Mouse (Mus musculus) spleen, postnatal 4 days (tissue): ENCODE measurements at regions not wholly inside any gene's neighbourhood (a gene's known extent, or its start where the extent isn't known, plus 50 kb on each side); places are given as distances from the start of the nearest gene placed in this dataset.

Experiments used
- DNase-seq, 2 experiments: peaks; one replicate each; pipeline ENCODE4 v3.0.0; 2022; ENCODE audit warnings: low spot score in 2 of 2

DNA sequence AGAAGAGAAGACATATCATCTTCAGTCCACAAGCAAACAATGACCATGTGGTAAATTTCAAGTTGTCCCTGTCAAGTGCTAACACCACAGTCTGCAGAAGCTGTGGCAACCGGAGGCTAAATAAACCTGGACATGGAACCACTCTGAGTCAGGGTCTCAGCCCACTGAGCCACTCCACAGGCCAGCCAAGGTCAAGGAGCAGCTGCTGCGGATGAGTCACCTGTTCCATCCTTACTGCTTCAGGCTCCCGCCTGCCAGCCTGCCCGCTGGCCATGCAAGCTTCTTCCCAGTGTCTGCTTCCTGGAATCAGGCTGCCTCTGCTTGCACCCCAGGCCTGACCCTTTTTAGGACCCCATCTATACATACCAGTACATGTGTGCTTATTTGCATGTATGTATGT, 319.8 kb downstream of the 1700129C05Rik start:
- DNase-seq, result no peak

- DNase-seq, result no peak
These were observed 324.7 kb downstream of the 1700129C05Rik start for GRCm38 (mm10) chr14:58817961-58818504.

DNA sequence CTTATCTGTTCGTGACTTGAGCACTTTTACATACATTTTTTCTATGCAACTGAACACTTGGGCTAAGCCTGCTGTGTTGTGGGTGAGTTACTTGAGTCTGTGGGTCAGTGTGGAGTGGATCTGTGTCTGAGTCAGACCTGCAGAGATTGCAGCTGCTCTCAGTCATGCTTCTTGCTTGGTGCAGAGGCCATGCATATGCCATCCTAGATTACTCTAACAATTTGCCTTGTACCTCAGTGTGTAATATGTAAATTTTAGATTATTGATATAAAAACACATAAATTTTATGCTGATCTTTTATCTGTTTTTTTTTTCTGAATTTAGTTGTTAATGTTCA, 326.2 kb downstream of the 1700129C05Rik start:
- DNase-seq, result no peak

DNA sequence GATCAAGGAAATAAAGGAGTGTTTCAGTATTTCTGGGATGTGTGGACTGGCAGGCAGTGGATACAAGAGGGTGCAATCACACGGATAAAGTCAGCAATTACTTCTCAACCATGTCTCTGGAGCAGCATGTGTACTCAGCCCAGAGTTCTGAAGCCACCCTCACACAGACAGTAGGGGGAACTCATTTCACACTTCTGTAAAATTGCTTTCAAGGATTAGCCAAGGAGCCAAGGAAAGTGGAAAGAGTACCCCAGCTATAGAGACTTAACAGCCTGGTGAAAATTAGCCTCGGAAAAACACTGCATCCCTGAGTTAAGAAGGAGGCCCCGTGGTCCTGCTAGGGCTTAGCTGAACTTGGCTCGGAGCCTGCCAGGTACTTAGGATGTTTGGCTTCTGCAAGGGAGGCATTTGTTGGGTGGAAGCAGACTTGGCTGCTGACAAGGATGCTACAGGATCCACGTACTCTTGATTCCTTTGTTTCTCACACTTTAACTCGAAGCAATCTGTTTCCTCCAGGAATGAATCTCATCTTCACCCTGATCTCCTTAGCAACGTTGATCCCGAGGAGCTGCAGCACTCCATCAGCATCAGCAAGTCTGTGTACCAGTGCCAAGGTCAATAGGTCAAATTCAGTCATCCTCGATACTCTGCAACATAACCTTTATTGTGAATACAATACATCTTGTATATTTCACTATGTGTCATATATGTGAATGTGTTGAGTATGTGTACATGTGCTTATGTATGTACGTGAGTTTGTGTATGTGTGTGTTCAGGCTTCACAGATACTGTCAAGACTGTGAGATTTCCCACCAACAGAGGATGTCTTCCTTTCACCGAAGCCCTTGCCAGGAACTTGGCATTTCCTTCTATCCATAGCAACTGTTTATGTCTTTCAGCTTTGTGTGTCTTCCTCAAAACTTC, 326.8 kb downstream of the 1700129C05Rik start:
- DNase-seq, result no peak

GRCm38 (mm10) chr14:58812585-58812984, 330.1 kb downstream of the 1700129C05Rik start:
- no peak for DNase-seq

GRCm38 (mm10) chr14:58801402-58801861, 341.3 kb downstream of the 1700129C05Rik start:
- DNase-seq, result no peak

DNA sequence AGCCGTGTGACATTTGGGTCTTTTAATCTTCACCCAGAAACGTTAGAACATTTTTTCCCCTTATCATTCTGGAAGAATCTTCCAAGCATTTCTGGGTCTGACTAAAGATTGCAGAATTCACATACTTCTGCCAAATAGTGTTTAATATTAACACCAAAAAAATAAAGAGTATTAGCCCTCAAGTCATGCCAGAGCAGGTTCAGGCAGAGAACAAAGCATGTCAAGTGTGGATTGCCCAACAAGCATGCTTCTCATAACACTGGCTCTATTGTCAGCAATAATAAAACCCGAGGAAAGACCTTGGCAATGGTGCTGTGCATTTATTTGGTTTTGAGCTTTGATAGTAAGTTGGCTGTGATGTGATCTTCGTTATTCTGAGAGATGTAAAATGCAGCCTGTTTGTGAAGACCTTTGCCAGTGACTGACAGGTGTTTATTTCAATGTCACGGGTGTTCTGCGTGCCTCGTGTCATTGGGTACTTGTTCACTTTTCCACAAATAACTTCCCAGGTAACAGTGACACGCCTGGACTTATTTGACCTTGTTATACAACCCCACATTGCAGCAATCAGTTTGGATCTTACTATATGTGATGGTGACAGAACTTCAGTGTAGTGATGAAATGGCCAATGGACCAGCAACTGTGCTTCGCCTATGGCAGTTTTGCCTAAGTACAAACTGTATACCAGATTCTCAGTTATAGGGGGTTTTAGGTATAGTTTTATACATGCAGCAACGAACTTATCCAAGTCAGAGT, 354.3 kb downstream of the 1700129C05Rik start:
- no peak for DNase-seq

DNA sequence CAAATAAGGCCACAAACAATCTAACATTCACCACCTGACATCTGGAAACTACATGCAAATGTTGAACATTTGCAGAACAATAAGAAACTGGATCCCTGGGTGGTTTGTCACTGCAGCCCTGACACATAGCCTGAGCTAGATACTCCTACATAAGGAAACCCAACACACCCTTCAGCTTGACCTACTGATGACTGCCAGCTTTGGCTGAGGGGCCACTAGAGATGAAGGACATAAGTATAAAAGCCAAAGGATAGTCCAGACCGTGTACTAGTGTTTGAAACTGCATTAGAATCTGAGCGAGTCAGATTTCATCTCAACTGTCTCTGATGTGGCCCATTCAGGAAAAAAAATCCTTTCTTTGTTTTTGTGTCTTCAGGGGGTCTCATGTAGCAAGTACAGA, 355.1 kb downstream of the 1700129C05Rik start:
- no peak for DNase-seq

GRCm38 (mm10) chr14:58786791-58787491, 355.8 kb downstream of the 1700129C05Rik start:
- no peak for DNase-seq

DNA sequence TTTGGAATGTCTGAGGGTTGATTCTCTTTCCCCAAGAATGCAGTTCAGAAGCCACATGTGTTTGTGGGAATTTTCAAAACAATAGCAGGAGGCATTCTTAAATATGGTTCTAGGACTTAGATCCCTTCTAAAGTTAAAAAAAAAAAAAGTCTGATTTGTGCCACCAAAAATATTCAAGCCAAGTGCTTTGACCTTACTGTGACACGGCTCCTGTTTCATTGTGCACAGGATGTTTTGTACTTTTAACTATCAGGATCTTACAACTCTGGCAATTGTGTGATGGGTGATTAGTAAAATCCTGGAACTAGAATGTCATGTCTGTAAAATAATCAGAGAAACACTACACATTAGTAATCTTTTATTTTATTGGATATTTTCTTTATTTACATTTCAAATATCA, 359.5 kb downstream of the 1700129C05Rik start:
- DNase-seq, result no peak

GRCm38 (mm10) chr14:58780306-58780705, 362.4 kb downstream of the 1700129C05Rik start:
- no peak for DNase-seq

DNA sequence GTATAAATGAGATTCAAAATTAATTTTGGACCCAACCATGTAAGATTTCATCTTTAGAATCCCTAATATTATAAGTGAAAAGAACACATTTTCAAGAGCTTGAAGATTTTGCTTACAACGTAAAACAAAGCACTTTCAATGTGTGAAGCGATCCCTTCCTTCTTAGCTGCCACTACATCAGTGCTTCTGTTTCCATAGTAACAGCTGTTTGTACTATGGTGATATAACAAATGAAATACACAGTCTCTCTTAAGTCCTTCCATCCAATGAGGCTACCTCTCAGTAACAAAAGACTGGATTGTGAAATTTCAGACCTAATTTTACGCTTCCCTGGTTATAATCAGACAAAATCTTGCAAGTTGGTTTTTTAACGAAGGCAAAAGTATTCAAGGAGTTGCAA, 364.0 kb downstream of the 1700129C05Rik start:
- DNase-seq, result no peak

- no peak for DNase-seq
These were observed 381.4 kb downstream of the 1700129C05Rik start for GRCm38 (mm10) chr14:58761291-58761690.

DNA sequence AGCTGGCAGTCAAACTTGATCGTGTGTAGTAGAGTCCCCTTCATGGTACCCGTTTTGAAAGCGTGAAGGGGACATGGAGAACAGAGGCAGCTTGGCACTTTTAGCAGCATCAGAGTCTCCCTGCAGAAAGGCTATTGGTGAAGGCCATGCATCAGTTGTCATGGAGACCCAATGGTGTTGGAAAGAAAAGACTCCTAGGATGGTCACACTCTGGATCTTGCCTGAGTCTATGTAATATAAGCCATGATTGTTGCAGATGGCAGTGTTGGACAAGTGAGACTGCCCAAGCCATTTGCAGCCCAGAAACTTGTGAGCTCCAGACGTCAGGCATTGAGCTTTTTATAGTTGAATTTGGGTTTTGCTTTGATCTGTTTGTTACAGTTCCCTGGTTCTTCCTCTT, 382.9 kb downstream of the 1700129C05Rik start:
- no peak for DNase-seq

DNA sequence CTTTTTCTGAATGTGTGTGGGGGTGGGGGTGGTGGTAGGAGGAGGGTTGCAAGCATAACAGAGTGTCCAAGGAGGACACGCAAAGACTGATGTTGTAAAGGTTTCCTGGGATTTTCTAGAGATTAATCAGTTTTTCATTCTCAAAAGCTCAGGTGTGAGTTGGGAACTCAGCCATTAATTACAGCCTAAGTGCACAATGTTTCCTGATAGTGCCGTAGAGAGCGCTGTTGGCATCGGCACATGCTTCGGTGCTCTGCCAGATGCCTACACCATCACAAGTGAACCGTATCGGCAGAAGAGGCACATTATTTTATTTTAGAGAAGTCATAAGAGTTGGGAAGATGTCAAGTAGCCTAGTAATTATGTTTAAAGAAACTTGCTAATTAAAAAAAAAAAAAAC, 388.9 kb downstream of the 1700129C05Rik start:
- DNase-seq, result no peak

GRCm38 (mm10) chr14:58753136-58753535, 389.6 kb downstream of the 1700129C05Rik start:
- DNase-seq, result no peak

DNA sequence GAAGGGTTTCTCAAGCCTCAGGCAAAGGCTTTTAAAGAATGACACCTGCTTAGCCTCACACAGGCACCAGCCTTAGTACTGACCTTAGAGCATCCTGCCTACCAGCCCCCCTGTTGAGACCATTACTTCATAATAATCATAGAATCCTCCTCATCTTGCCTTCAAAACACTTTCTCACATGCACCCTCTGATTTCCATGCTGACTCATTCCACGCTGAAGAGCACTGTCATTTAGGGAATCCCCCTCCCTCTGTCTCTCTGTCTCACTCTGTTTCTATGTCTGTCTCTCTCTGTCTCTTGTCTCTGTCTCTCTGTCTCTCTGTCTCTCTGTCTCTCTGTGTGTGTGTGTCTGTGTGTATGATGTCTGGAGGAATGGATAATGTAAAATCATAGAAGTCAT, 416.3 kb downstream of the 1700129C05Rik start:
- DNase-seq, result peak in 1 of 2 experiments; percentile 14

GRCm38 (mm10) chr14:58714856-58715255, 427.8 kb downstream of the 1700129C05Rik start:
- DNase-seq, result no peak

DNA sequence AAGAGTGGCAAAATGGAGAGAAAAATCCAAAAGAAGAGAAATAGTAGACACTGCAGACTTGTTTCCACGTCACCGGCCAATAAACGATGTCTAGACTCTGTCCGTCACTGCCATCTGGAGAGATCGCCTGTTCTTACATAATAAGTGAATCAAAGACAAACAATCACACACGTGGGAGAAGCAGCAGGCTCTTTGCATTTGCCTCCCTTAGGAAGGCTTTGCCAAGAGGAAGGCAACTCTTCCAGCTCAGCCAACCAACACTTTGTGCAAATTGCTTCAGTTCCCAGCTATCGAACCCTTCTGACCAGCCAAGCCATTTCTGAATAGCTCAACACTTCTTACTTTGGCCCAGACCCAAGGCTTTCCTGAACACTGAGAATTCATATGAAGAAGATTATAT, 432.8 kb downstream of the 1700129C05Rik start:
- DNase-seq, result no peak

GRCm38 (mm10) chr14:58709281-58709680, 433.4 kb downstream of the 1700129C05Rik start:
- DNase-seq, result no peak

DNA sequence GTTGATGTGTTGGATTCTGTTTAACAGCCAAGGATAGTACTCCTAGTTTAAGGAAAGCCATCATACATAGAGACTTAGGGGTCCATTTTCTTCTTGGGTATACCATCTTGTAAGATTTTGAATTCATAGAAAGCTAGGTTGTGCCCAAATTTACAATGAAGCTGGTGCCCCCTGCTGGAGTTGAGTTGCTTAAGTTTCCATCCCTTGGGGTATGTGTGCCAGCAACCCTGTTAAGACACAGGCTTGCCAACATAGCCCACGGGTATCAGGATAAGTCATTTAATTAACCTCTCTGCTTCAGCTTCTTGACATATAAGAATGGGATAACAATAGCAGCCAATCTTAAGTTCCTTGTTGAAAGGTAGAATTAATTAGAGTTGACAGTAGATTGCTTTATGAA, 440.9 kb downstream of the 1700129C05Rik start:
- DNase-seq, result peak in 1 of 2 experiments; percentile 13
